Mouse (Mus musculus) gastrocnemius, postnatal 14 days (tissue): ENCODE measurements at regions not wholly inside any gene's neighbourhood (a gene's known extent, or its start where the extent isn't known, plus 50 kb on each side); places are given as distances from the start of the nearest gene placed in this dataset.
A peak's percentile ranks its signal among the peaks of the same experiment; 100 is the strongest.

Experiments
- DNase-seq: peaks from one replicate; pipeline ENCODE4 v3.0.0; 2021; ENCODE audit warnings: mixed read lengths
- intact Hi-C: fragments of 180-260 bp; cut with DNase I; formaldehyde crosslinking; loops from one replicate; pipeline ENCODE4 v1.15.1; 2025; ENCODE audit warnings: low total_unique reads

DNA sequence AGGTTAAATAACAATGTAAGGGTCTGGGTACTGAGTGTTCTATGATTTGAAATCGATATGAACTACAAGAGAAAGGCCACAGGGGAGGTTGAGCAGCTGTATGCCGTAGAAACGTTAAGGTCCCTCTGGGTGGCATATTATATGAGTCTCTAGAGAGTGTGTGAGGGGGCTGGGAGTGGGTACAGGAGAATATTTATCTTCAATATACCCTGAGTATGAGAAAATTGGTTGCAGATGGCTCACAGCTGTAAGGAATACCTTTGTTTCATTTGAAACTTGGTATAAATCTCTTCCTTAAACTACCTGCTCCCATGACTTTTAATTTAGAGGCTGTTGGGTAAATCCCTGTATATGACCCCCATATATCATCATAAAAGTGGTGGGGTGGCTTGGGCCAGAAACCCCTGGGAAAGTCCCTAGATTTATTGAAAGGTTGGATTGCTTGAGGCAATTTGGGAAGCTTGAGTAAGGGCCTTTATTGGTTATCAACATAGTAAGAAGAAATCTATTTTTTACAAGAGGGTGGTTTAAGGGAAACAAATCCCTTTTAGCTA lies 128.7 kb upstream of the Prkg2 start:
- DNase-seq, result no peak
- intact Hi-C loops, result no loop called here

DNA sequence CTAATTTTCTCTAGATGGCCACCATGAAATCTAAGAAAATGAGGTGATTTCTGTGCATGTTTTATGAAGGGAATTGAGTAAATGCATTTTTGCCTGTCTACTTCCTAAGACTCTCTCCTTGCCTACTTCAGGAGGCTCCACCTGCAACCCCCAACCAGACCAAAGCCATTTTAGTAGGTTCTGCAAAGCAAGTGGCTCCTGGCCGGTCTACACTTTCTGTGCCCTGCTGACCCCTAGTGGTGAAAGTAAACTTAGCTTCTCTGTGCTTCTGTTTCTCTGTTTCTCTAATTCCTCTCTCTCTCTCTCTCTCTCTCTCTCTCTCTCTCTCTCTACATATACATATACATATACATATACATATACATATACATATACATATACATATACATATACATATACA lies 120.8 kb upstream of the Prkg2 start:
- peak; percentile 31 for DNase-seq
- intact Hi-C loops, result loop anchor here (10.0 kb wide), 1 partner anchor 263 kb away; no protein-coding TSS in a partner anchor

DNA sequence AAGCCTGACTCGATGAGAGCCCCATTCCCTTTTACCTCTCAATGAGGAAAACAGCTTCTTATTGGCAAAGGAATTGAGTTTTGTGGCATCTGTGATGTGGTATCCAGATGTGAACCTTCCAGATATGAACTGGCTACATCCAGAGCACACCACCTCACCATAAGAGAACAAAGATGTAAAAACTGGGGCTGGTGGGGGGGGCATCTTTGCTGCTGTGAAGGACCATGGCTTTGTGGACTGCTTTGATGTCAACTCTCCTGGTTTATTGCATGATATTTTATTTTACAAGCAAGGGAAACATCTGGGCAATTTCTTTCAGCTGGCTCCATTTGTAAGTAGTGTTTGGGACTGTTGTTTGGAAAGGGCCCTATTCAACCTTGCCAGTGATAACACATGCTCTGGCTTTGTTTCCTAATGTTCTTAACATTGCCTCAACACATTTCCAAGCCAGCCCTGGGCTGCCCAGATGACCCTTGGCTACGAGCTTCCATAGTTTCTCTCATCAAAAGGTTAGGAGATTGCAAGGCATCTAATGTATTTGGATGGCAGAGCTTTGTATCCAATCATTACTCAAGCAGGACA lies 116.2 kb upstream of the Prkg2 start:
- intact Hi-C loops, result loop anchor here (10.0 kb wide), 1 partner anchor 259 kb away; no protein-coding TSS in a partner anchor
- DNase-seq, result peak; percentile 9

DNA sequence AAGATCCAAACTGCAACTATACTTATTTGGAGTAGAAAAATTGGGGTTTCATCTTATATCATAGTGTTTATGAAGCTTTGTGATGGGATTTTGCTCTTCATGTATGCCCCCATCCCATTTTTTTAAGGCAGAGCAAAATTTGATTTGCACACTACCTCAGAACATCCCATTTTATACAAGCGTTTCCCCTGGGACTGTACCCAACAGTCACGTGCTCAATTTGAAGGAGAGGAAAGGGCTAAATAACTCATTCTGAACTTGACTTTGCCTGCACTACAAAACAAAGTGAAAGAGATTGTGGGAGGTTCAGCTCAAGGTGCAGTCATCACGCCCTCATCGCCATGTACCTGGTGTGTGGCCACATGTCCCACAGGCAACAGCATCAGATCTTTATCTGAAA lies 115.1 kb upstream of the Prkg2 start:
- intact Hi-C loops, result loop anchor here (10.0 kb wide), 1 partner anchor 257 kb away; no protein-coding TSS in a partner anchor
- no peak for DNase-seq

DNA sequence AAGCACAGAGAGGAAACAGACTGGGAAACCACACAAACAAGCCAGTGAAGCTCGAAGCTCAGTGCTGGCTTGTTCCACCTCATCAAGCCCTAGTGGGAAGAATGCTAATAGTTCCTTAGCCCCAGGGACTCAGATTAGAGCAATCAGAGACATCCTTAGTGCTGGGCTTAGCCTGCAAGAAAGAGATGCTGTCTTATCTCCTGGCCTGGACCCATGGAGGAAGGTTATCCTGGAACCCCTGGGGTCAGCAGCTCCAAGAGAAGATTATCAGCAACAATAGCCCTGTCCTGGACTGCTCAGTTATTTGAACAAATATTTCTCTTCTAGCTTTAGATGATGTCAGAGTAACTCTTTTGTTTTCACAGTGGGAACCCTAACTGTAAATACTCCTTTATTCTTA lies 112.8 kb upstream of the Prkg2 start:
- no peak for DNase-seq
- intact Hi-C loops, result loop anchor here (10.0 kb wide), 1 partner anchor 255 kb away; no protein-coding TSS in a partner anchor

DNA sequence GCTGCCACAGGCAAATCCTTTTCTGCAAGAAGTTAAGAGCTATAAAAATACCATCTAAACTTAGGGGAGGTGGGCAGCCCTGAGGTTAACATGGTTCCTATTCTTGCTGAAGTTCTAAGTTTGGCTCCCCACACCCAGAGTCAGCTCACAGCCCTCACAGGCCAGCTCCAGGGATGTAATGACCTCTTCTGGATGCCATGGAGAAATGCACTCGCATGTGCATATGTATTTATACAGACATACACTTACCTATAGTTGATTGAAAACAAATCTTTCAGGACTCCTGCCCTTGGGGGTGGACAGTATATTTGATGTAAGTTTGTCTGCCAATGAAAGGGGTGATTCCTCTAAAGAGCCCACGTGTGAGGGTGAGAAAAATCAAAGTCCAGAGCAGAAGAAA lies 95.5 kb upstream of the Prkg2 start:
- no peak for DNase-seq
- intact Hi-C loops, result no loop called here

DNA sequence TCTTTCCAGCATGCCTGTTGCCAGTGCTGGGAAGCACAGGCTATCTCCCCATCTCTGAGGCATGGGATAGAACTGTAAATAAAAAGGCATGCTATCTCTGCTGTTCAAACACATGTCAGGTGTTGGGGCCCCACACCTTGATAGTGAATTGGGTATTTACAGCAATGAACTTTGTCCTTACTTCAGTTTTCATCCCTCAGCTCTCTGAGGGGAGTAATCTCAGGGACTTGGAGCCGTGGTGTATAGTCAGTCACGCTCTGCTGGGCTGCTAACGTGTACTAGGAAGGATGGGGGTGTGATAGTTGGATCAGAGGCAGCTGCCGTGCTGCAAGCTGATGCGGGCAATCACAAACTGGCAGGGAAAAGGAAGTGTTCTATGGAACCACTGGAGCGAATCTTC lies 91.5 kb upstream of the Prkg2 start:
- intact Hi-C loops, result no loop called here

DNA sequence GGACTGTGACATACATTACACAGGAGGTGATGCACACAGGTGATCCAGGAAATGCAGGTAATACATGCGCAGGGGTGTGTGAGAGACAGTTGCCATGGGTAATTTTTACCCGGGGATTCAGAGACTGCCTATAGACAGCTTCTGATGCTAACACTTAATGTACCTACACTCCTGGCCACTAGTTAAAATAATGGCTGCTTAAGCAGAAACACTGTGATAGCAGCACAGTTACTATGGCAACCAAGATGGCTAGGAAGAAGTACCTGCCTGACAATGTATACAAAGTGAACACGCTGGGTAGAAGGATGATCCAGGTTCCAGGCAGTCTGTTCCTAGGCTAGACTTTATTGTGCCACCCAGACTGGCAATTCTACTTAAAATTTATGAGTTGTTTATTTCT lies 88.3 kb upstream of the Prkg2 start:
- DNase-seq, result no peak
- intact Hi-C loops, result no loop called here

More for the DNA sequence above, 91.5 kb upstream of the Prkg2 start:
- no peak for DNase-seq

DNA sequence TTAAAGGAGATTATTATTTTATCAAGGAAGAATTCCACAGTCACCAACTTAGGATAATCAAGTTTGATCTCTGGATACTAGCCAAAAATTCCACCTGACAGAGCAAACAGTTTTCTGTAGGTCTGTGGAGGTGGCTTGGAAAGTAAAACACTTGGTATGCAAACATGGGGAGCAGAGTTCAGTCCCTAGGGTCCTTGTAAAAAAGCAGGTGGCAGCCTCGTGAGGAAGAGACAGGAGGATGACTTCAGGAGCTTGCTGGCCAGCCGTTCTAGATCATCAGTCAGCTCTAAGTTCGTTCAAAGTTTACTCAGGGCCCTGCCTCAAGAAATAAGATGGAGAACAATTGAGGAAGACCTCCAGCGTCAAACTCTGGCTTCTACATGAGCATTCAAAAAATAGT lies 74.6 kb upstream of the Prkg2 start:
- DNase-seq, result no peak
- intact Hi-C loops, result no loop called here

DNA sequence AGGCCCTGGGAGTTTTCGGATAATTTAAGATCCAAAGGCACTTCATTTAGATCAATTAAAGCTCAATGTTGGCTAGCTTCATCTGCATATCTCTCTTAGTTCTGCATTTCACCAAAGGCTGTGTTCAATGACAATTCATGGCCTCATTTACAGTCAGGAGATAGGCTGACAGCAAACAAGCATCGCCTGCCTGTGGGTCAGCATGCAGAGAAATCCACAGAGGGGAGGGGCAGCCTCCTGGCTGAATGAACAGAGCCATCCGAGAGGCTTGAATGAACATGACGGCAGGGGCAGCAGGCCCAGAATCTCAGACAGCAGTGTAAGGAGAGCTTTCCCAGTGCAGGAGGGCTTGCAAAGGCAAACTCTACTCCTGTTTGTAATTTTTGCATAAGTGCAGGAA lies 74.1 kb upstream of the Prkg2 start:
- intact Hi-C loops, result no loop called here
- no peak for DNase-seq

DNA sequence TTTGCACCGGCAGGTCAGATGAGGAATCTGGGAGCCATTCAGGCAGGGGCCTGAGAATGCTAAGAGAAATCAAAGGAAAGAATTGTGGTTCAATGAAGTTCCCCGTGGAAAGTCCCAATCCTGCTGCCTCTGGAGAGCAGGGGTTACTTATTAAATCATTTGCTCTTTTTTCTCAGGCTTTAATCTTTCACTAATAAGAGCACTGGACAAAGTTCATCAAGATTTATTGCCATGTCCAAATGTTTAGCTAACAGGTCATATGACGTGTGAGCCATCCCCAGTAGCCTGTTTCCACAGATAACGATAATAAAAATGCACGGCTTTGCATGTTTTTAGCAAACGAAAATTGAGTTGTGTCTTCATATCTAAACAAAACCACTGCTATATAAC lies 62.6 kb upstream of the Prkg2 start:
- intact Hi-C loops, result no loop called here
- no peak for DNase-seq

DNA sequence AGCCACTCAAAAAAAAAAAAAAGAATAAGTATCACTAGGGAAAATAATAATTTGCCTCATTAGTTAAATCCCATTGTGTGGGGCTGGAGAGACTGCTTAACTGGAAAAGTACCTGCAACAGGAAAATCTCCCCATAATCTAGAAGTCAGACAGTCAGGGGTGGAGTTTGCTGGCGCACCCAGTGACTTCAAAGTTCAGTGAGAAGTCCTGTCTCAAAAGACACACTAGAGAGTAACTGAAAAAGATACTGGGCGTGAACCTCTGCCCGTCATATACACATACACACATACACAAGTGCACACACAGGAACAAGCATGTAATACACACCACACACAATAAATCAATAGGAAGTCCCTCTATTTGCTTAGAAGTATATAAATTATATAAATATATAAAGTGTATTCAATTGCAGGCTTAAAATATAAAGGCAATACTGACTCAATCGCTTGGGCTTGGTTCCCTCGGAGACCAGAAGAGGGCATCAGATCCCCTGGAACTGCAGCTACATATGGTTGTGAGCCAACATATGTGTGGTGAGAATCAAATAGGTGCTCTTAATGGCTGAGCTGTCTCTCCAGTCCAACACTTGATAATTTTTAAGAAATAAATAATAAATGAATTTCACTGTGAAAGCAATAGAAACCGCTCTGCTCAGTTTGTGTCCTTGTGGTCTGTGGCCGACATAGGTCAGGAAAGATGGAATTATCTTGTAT lies 62.0 kb upstream of the Prkg2 start:
- intact Hi-C loops, result no loop called here
- no peak for DNase-seq
